Mouse (Mus musculus): ENCODE measurements at regions not wholly inside any gene's neighbourhood (a gene's known extent, or its start where the extent isn't known, plus 50 kb on each side); places are given as distances from the start of the nearest gene placed in this dataset.
"Not testable (repeated sequence)": the region's sequence is repeated elsewhere in the genome, so short reads cannot be mapped to it uniquely, and the experiment has no call there.

DNA sequence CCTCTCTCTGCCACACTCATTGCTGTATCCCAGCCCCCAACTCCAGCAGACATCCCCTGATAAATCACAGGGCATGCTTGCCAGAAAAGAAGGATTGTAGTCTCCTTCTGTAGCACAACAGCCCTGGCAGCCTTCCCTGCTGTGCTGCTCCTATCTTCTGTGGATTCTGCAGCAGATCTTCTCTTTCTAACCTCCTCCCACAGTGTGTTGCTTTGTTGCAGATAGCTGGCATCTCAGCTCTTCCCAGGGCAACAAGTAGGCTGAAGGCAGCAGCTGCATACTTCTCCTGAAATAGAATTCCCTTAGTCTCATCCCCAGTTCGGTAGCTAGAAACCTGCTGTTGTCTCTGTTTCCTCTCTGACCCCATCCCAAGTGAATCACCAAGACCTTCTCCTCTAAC lies 77.7 kb downstream of the Amer1 start:
- no peak for DNase-seq

DNA sequence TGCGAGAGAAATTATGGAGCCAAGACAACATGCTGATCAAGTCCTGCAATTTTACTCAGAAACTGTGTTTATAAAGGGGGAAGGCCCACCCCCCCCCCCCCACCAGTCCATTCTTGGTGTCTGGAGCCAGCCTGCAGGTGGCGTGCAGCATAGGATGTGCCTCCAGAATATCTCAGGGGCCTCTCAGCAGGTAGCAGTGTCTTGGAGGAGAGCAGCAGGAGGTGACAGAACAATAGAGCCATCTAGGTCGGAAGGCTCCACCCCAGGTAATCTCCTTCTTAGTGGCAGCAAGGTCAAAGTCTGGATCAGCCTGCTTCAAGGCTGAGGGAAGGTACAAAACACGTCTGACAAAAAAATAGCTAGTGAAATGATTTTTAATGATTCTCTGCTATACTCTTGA lies 79.3 kb downstream of the Amer1 start:
- DNase-seq = not testable (repeated sequence)

GRCm38 (mm10) chrX:95359053-95359452 lies 85.6 kb downstream of the Amer1 start:
- DNase-seq = peak in 1 of 2 experiments; percentile 48

All from cerebellum, postnatal 25 days (tissue).